Mouse (Mus musculus): Measurements from ENCODE around the gene Fgf9. TPM values are rescaled to one million over a fixed set of nuclear protein-coding genes. Genes with fewer than 3 reads are reported as not detected.

The Fgf9 gene
- total and polyA plus RNA-seq, 3 experiments, result 0.01 TPM; not detected in 2

DNA sequence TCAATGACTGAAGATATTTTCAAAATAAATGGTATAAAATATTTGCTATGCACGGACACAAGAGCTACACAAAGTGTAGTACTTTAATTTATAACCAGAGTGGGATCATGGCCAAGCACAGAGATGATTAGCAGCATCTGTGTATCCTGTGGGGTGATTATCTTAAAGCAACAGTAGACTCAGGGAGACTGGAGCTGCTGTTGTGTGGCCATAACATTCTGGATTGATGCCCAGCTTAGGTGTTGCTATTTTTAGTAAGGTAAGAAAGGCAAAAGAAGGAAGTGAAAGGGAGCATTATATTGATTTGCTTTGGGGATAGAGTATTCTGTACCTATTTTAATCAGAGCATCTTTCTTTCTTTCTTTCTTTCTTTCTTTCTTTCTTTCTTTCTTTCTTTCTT lies 11.6 kb downstream of the Fgf9 start (continued):
- TF ChIP-seq POLR2AphosphoS2 (IDR thresholded peaks at IDR 0.05; ENCODE audit: low read length), result no peak
- no peak for TF ChIP-seq MAFK (IDR thresholded peaks at IDR 0.05; ENCODE audit: borderline replicate concordance, low read depth, low read length)
- TF ChIP-seq BHLHE40 (IDR thresholded peaks at IDR 0.05; ENCODE audit: borderline replicate concordance, low read depth, low read length), result no peak
- no peak for TF ChIP-seq ZNF384 (IDR thresholded peaks at IDR 0.05; ENCODE audit: low read depth, low read length)
- TF ChIP-seq USF2 (IDR thresholded peaks at IDR 0.05; ENCODE audit: borderline replicate concordance in 1 of 2, insufficient read depth in 1 of 2, low read depth in 1 of 2, low read length in 2 of 2), result no peak
- no peak for TF ChIP-seq ZMIZ1 (IDR thresholded peaks at IDR 0.05; ENCODE audit: low read depth, low read length)

DNA sequence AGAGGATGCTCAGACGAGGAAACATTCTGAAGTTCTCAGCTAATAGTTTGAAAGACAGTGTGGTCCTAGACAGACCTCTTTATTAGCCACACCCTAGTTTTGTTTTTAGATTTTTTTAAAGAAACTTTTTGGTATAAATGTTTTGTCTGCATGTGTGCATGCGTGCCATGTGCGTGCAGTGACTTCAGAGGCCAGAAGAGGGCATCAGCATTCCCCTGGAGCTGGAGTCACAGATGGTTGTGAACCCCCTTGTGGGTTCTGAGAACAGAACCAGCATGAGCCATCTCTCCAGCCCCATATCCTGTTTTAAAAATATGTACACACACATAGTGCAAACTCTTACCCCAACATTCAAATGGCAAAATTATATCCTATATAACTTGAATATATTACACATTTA lies 13.9 kb downstream of the Fgf9 start:
- no peak for DNase-seq (ENCODE audit: low read depth, low spot score)
- H3K9ac ChIP-seq (ENCODE audit: control insufficient read depth, low read depth, low read length, poor library complexity, severe bottlenecking), result no peak overlapping the region
- H3K4me1 ChIP-seq (ENCODE audit: control insufficient read depth in 1 of 2, insufficient read depth in 2 of 2, low read length in 2 of 2), result no peaks in the 10 kb centered on the region
- H3K36me3 ChIP-seq (ENCODE audit: control insufficient read depth in 1 of 2, insufficient read depth in 2 of 2, low read length in 2 of 2), result no peaks in the 10 kb centered on the region
- no peak for TF ChIP-seq POLR2AphosphoS5 (IDR thresholded peaks at IDR 0.05; ENCODE audit: borderline replicate concordance, low read depth, low read length)
- TF ChIP-seq MXI1 (IDR thresholded peaks at IDR 0.05; ENCODE audit: low read depth, low read length), result no peak
- peak in 2 of 3 experiments; percentile 16 to 33; a peak in 2 of 6 replicates for TF ChIP-seq CTCF (IDR thresholded peaks at IDR 0.05 in 2 of 3, conservative IDR thresholded peaks at IDR 0.05 in 1 of 3; ENCODE audit: control insufficient read depth in 1 of 3, insufficient read depth in 1 of 3, low read depth in 2 of 3, low read length in 3 of 3, poor library complexity in 1 of 3, severe bottlenecking in 1 of 3)
- no peak for TF ChIP-seq CHD1 (IDR thresholded peaks at IDR 0.05; ENCODE audit: low read depth, low read length)
- no peak overlapping the region for H3K27ac ChIP-seq (ENCODE audit: control insufficient read depth, low read depth, low read length)
- H3K79me2 ChIP-seq (ENCODE audit: control insufficient read depth, insufficient read depth, low read length, poor library complexity), result no peaks in the 10 kb centered on the region
- H3K27me3 ChIP-seq (ENCODE audit: control insufficient read depth in 1 of 2, insufficient read depth in 2 of 2, low read length in 2 of 2), result no peaks in the 10 kb centered on the region
- no peaks in the 10 kb centered on the region for H3K9me3 ChIP-seq (replicated peaks; ENCODE audit: insufficient read depth, low read length)
- H3K4me3 ChIP-seq (ENCODE audit: control insufficient read depth in 1 of 2, insufficient read depth in 1 of 2, low read depth in 2 of 2, low read length in 2 of 2), result no peak overlapping the region

DNA sequence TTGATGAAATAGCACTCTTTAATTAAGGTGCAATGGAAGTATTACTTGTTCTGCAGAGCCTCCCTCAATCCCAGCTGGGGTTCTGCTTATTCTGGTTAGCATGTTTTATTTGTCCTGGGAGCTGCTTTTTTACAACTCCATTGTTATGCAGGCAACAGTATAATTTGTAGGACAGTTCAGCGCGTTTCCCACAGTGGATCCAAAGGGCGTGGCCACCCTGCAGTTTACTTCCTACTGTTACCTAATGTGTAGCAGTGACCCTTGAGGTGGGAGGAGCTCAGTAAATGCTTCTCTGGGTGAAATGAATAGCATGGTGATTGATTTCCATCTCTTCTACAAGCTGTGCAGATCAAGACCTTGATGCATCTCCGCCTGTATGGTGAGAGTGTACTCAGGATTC lies 17.0 kb downstream of the Fgf9 start:
- H3K27ac ChIP-seq (ENCODE audit: control insufficient read depth, low read depth, low read length), result no peak overlapping the region
- no peaks in the 10 kb centered on the region for H3K27me3 ChIP-seq (ENCODE audit: control insufficient read depth in 1 of 2, insufficient read depth in 2 of 2, low read length in 2 of 2)
- no peak overlapping the region for H3K4me3 ChIP-seq (ENCODE audit: control insufficient read depth in 1 of 2, insufficient read depth in 1 of 2, low read depth in 2 of 2, low read length in 2 of 2)
- no peak for TF ChIP-seq CHD1 (IDR thresholded peaks at IDR 0.05; ENCODE audit: low read depth, low read length)
- no peak for TF ChIP-seq SIN3A (IDR thresholded peaks at IDR 0.05; ENCODE audit: low read length)
- no peak for TF ChIP-seq UBTF (IDR thresholded peaks at IDR 0.05; ENCODE audit: borderline replicate concordance, insufficient read depth, low read depth, low read length)
- TF ChIP-seq MAZ (IDR thresholded peaks at IDR 0.05; ENCODE audit: low read depth, low read length), result no peak
- no peak for TF ChIP-seq CTCF (IDR thresholded peaks at IDR 0.05 in 2 of 3, conservative IDR thresholded peaks at IDR 0.05 in 1 of 3; ENCODE audit: control insufficient read depth in 1 of 3, insufficient read depth in 1 of 3, low read depth in 2 of 3, low read length in 3 of 3, poor library complexity in 1 of 3, severe bottlenecking in 1 of 3)
- TF ChIP-seq ETS1 (IDR thresholded peaks at IDR 0.05; ENCODE audit: low read depth, low read length), result no peak
- DNase-seq (ENCODE audit: low read depth, low spot score), result no peak
- no peak overlapping the region for H3K9ac ChIP-seq (ENCODE audit: control insufficient read depth, low read depth, low read length, poor library complexity, severe bottlenecking)
- H3K9me3 ChIP-seq (replicated peaks; ENCODE audit: insufficient read depth, low read length), result no peaks in the 10 kb centered on the region
- H3K4me1 ChIP-seq (ENCODE audit: control insufficient read depth in 1 of 2, insufficient read depth in 2 of 2, low read length in 2 of 2), result no peaks in the 10 kb centered on the region
- no peaks in the 10 kb centered on the region for H3K79me2 ChIP-seq (ENCODE audit: control insufficient read depth, insufficient read depth, low read length, poor library complexity)
- H3K36me3 ChIP-seq (ENCODE audit: control insufficient read depth in 1 of 2, insufficient read depth in 2 of 2, low read length in 2 of 2), result no peaks in the 10 kb centered on the region

Data from MEL (cell line).